Mouse (Mus musculus) MEL (cell line): ENCODE data around the gene Aco2.

Experiments used
- CTCF ChIP-seq, 3 experiments: IDR thresholded peaks in 2 of 3; conservative IDR thresholded peaks in 1 of 3; 2 replicates each; pipeline ENCODE4 v1.5.1; 2011 to 2012; ENCODE audit warnings: low read length in 3 of 3, low read depth in 2 of 3, mild to moderate bottlenecking in 2 of 3, improper control_type of control experiment in 1 of 3, inconsistent platforms in 1 of 3, mixed read lengths in 1 of 3, moderate library complexity in 1 of 3; ENCODE audit not compliant: control insufficient read depth in 1 of 3, insufficient read depth in 1 of 3, poor library complexity in 1 of 3, severe bottlenecking in 1 of 3
- TCF12 ChIP-seq: IDR thresholded peaks from 2 replicates; pipeline ENCODE4 v1.6.1; 2014; ENCODE audit warnings: low read depth, mild to moderate bottlenecking, inconsistent platforms, low read length, improper control_type of control experiment, moderate library complexity
- USF1 ChIP-seq: IDR thresholded peaks from 2 replicates; pipeline ENCODE4 v1.6.1; 2014; ENCODE audit warnings: low read depth, mild to moderate bottlenecking, inconsistent platforms, low read length, improper control_type of control experiment, moderate library complexity
- ZC3H11A ChIP-seq: IDR thresholded peaks from 2 replicates; pipeline ENCODE4 v1.6.1; 2012; ENCODE audit warnings: low read depth, mild to moderate bottlenecking, inconsistent platforms, low read length, improper control_type of control experiment
- ZKSCAN1 ChIP-seq: IDR thresholded peaks from 2 replicates; pipeline ENCODE4 v1.6.1; 2012; ENCODE audit warnings: low read depth, mild to moderate bottlenecking, inconsistent platforms, low read length, improper control_type of control experiment, moderate library complexity

DNA sequence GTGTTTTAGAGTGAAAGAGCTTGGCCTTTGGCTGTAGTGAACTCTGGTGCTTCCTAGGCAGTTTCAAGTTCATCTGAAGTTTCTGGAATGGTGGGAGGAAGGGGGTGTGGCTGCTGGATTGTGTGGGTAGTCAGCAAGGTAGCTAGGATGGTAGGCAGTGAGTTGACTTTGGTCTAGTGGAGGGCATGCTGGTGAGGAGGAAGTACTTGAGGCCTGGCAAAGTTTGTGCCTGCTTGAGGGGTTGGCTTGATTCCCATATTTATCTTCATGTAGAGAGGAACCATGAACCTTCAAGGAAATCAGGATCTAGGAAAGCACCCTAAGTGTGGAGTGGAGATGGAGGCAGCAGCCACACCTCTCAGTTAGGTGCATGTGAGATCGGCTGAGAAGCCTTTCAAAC lies 21.9 kb downstream of the Aco2 start:
- TF ChIP-seq USF1 (no peak), TCF12 (no peak), CTCF (IDR thresholded peaks at IDR 0.05 in 2 of 3, conservative IDR thresholded peaks at IDR 0.05 in 1 of 3; ENCODE audit: control insufficient read depth in 1 of 3, insufficient read depth in 1 of 3, low read depth in 2 of 3, low read length in 3 of 3, poor library complexity in 1 of 3, severe bottlenecking in 1 of 3) (no peak), ZKSCAN1 (no peak), ZC3H11A (no peak)
